Mouse (Mus musculus) megakaryocyte progenitor cell, adult 5-6 weeks (primary cell): ENCODE data around the gene Rab11fip4. TPM values are rescaled to one million over a fixed set of nuclear protein-coding genes. Genes with fewer than 3 reads are reported as not detected.

Source experiments
- ATAC-seq: replicated peaks from 2 replicates; pipeline ENCODE4 v1.8.0; 2016; ENCODE audit warnings: mild to moderate bottlenecking, moderate TSS enrichment, inconsistent platforms; ENCODE audit not compliant: poor library complexity
- total RNA-seq, 2 experiments: library from RNA; stranded (forward) in 1 of 2; stranded (reverse) in 1 of 2; fragments of 157-497, 149-512 nt in 1 of 2; fragments of 200-1000 nt in 1 of 2; gene quantifications; 2 replicates each; pipeline versions ENCODE4 v1.2.3 to v1.2.4; 2015 to 2017

Gene Rab11fip4
- total RNA-seq, 2 experiments from 2014 or later, result 2.0 to 3.7 TPM

DNA sequence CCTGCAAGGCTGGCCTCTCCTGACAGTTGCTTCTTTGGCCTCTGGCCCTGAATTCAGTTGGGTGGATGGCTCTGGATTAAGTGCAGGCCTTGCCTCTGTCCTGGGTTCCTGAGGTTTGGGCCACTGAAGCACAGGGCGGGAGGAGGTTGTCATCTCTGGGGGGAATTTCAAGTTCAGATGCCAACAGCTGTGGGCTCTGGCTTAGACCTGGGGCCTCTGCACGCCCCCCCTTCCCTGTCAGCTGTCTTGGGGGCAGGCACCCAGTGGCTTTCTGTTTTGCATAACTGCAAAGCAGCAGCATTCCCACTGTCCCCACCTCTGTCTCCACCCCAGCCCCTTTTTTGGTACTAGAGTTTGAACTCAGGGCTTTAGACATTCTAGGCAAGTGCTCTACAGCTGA lies 139.4 kb downstream of the Rab11fip4 start:
- ATAC-seq, result no peak

DNA sequence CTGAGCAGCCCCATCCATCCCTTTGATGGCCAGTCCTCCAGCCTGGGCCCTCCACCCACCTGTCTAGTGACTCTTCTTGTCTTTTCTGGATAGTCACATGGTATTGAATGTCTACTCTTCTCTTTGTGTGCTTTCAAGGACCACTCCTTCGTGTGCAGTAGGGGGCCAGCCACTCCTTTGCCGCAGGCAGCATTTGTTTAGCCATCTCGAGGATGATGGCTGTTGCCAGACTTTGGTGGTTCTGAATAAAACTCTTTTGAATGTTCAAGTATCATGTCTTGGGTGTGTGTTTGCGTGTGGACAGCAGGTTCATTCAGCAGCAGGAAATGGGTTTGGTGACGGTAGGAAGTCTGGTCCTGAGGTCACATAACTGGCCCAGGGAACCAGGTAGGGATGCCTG lies 140.5 kb downstream of the Rab11fip4 start:
- ATAC-seq, result no peak

DNA sequence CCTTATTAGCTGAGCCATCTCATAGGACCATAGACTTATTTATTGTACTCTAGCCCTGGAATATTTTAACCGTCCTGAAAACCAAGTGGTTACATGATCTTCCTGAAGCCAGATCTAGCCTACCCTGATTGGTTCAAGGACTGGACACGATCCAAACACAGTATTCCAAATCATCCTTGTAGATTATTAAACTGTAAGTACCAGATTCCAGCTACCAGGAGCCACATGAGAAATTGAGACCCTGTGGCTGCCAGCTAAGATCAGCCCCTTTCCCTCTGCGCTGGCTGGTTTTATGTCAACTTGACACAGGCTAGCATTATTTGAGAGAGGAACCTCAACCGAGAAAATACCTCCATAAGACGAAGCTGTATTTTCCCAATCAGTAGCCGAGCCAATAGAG lies 142.0 kb downstream of the Rab11fip4 start:
- no peak for ATAC-seq

DNA sequence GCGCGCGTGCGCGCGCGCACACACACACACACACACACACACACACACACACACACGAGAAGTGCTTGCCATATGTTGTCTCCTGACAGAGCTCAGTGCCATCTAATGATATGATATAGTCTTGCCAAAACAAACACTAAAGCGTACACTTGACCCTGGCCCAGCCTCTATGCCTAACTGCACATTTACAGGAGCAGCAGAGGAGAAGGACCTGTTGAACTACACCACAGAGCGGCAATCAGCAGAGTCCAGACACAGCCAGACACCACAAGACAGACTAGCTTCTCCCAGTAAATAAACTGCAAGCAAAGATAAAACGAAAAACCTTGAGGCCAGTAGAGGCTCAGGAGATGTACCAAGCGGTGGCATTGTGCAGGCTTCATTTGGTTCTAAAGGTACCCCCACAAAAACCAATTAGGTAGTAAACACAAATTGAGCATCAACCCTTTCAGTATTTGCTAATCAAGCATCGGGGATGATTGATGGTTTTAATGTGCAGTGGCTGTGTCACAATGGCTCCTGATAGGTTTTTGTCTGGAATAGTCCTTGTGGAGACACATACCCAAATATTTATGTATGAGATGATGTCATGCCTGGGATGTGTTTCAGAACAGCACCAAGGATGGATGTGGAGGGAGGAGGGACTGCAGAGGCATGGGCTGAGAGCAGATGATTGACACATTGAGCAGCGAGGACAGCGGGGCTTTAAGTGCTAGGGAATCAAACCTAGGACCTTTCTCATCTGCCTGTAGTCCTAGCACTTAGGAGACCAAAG lies 145.4 kb downstream of the Rab11fip4 start:
- peak; percentile 96 for ATAC-seq

DNA sequence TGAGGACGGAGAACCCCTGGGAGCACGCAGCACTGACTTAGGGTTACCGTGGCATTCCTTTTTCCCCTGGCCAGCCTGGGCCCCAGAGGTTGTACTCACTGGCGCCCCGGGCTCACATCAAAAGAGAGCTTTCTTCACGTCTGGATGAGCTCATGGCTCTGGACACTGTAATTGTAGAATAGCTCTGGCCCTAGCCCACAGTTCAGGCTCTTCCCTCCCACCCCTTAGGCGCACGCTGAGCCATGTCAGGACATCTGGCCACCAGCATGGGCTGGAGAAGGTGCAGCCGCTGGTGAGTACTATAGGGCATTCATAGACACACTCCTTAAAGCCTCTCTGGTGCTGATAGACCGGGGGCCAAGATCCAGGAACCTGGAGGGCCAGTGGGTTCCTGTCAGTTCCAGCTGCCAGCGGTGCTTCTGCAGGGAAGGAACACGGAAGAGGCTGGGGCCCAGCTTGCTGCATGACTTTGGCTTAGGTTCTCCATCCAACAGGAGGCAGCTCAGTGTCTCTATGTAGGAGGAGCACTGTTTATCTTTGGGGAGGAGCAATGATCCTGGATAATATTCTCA lies 146.2 kb downstream of the Rab11fip4 start:
- ATAC-seq, result no peak

DNA sequence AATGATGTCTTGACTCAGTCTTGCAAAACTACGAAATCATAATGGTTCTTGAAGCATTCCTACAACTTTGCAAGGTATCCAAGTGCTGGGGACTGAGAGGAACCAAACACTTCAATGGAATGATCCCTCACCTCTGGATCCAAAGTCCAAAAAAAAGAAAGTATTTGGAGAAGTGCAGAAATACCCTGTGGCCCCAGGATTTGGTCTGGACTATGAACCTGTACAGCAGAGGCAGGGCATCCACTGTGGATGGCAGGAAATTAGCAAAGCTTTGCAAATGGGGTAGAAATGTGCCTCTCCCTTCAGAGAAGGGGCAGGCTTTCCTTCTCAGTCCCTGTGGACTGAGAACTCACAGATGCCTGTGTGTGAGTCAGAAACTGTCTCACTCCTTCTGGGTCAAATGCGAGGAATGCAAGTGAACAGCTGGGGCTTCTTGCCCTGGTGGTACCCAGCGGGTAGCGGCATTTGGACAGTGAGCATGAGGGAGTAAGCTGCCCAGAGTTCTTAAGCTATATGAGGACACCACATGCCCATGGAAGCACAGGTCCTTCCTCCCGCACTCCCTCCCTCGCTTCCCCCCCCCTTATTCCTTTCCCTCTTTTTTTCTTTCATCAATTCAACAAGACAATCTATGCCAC lies 147.0 kb downstream of the Rab11fip4 start:
- no peak for ATAC-seq

DNA sequence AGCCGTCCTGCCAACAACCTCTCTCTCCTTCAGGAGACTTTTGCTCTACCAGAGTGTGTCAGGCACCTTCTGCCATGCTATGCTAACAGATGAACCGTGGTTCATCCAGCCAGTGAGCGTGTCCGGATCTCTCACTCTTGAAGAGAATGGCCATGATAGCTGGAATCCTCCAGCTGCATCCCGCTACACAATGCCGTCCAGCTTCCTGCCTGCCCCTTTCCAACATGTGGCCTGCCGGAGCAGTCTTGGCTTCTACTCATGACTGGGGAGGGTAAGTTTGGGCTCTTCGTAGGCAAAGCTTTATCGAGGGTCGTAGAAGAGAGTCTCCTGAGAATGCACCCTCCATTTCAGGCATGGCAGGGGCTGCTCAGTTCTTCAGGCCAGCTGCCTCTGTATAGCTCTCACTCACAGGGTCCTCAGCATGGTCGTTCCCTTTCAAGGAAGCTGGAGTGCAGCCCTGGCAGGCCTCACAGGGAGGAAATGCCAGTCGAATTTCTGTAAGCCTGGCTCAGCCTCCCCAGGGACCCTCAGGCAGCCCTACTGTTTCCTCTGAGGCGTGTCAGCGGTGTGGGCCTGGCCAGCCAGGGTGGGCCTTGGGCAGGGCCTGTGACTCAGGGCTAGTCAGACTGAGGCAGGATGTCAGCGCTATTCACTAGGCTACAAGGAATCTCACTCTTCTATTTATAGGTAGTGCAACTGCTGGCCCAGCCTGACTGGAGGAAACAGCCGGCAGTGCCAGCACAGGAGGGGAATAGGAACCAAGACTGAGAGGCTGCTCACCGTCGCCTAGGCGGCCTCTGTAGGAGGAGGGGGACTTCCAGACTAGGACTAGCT lies 147.9 kb downstream of the Rab11fip4 start:
- ATAC-seq, result 0 out of 2 replicates have a peak, but pooled peaks have one; percentile 12

DNA sequence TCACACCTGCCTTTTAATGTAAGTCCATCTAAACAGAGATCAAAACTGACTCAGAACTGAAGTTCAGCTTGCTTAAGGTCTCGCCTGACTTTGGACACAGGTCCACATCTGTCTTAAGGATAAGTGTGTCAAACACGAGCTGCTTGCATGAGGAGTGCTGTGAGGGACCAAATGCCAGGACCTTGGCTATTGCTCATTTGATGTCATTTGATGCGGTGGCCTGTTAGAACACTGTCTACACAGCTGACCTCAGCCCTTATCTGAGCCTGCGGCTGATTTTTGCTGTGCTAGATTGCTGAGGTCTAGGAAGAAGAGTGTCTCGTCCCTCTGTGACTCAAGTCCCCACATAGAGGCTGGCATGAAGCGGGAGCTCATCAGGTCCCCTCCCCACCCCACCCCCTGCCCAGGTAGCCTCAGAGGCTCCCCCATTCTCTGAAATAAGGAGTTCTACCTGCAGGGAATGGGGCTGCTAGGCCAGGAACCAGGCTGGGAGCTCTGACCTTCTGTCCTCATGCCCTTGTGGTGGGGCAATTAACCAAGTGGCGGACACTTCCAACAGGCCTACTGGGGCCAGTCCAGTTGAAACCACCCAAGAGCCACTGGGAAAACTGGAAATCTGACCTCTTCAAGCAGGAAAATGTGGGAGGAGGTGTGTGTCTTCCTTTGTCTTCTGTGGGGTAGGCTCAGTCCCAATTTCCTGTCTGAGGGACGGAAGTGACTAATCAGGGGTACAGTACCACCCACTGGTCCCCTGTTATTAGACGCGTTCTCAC lies 149.9 kb downstream of the Rab11fip4 start:
- ATAC-seq, result no peak

DNA sequence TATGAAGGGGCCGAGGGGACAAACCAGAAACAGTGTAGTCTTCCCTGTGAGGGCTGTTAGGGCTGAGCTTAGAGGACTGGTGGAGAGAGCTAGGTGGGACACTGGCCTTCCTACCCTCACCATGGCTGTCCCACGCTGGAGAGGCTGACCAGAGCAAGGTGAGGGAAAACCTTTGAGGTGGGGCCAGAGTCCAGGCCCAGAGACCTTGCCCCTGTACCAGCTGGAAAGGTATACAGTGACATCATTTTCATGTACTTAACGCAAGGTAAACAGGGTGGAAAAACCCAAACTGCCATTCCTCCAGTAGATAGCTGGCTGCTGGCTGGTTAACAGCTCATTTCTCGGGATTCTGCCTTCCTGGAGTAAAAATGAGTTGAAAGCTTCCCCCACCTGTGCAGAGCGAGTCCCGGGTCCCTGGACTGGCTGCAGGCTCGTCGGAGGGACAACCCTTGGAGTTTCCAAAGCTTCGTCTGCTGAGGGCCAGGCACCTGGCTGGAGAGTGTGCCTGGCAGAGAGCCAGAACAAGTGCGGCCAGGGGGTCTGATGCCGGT lies 155.6 kb downstream of the Rab11fip4 start:
- no peak for ATAC-seq

Other genes with a start within 250 kb of the Rab11fip4 start
- gene Omg, start 87.1 kb upstream of the Rab11fip4 start, total RNA-seq (2015), result 0.67 and 0.98 TPM in 2 replicates
- 0.14 and 0.33 TPM in 2 replicates for gene Omg, start 87.1 kb upstream of the Rab11fip4 start, total RNA-seq (2017)
- gene Evi2b, start 67.5 kb upstream of the Rab11fip4 start, total RNA-seq (2015), result 454 and 486 TPM in 2 replicates
- 75.7 and 78.7 TPM in 2 replicates for gene Evi2b, start 67.5 kb upstream of the Rab11fip4 start, total RNA-seq (2017)
- 30.6 and 31.5 TPM in 2 replicates for gene Evi2, start 60.6 kb upstream of the Rab11fip4 start, total RNA-seq (2015)
- gene Evi2, start 60.6 kb upstream of the Rab11fip4 start, total RNA-seq (2017), result 3.9 and 5.5 TPM in 2 replicates
- 19.5 and 20.0 TPM in 2 replicates for gene Evi2a, start 60.6 kb upstream of the Rab11fip4 start, total RNA-seq (2015)
- 17.5 and 24.0 TPM in 2 replicates for gene Evi2a, start 60.6 kb upstream of the Rab11fip4 start, total RNA-seq (2017)